In the genomic region with DNA sequence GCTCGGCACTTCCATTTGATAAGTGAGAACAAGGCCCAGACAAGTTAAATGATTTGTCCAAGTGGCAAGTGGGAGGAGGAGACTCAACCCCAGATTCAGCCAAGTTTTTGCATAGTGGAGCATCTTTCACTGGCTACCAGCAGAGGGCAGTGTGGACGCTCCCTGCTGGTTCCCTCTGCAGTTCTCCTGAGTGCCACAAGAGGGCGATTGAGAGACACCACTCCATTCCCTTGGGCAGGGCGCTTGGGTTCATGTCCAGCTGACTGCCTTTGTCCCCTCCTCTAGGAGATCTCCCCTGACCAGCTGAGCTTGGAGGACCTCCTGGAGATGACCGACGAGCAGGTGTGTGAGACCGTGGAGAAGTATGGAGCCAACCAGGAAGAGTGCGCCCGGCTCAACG, we compare ENCODE assay signal across 9 mouse cellular contexts.
DNase-seq lines count a peak whose midpoint lies in the region; ATAC-seq lines count a peak whose summit lies in the region.
"Had no signal": no experiment of that assay in that cellular context is flagged by ENCODE, and none has a peak within 500 bp of the region (broad histone marks: within the 10 kb centered on the region; RNA-seq: fewer than 3 reads in every experiment).

No protein-coding gene starts in this region.

- no peak overlapping the region for H3K27ac ChIP-seq in forebrain, embryonic 11.5 days (ENCODE audit: low read depth, low read length)
- no peak overlapping the region for H3K27ac ChIP-seq in forebrain, embryonic 12.5 days
- no peak overlapping the region for H3K27ac ChIP-seq in hindbrain, embryonic 14.5 days
- H3K27ac ChIP-seq: limb, embryonic 13.5 days had no signal

- no peaks in the 10 kb centered on the region for H3K9me3 ChIP-seq in forebrain, embryonic 11.5 days (ENCODE audit: control insufficient read depth, low read length)
- H3K9me3 ChIP-seq in forebrain, embryonic 12.5 days = no peaks in the 10 kb centered on the region
- no peaks in the 10 kb centered on the region for H3K9me3 ChIP-seq in hindbrain, embryonic 14.5 days (ENCODE audit: control insufficient read depth, low read length)
- H3K9me3 ChIP-seq: limb, embryonic 13.5 days had no signal

- H3K4me2 ChIP-seq in forebrain, embryonic 11.5 days (ENCODE audit: low read depth, low read length, severe bottlenecking) = no peak overlapping the region
- H3K4me2 ChIP-seq in forebrain, embryonic 12.5 days = no peak overlapping the region
- H3K4me2 ChIP-seq in hindbrain, embryonic 14.5 days (replicated peaks) = no peak overlapping the region
- H3K4me2 ChIP-seq: limb, embryonic 13.5 days had no signal

- no peaks in the 10 kb centered on the region for H3K4me1 ChIP-seq in forebrain, embryonic 11.5 days (replicated peaks; ENCODE audit: control insufficient read depth, insufficient read depth, low read length)
- 0 out of 2 replicates have a peak, but pooled peaks cover 8% of the 10 kb centered on the region for H3K4me1 ChIP-seq in forebrain, embryonic 12.5 days
- H3K4me1 ChIP-seq in hindbrain, embryonic 14.5 days (replicated peaks; ENCODE audit: control insufficient read depth, insufficient read depth, low read length) = no peaks in the 10 kb centered on the region; the same call in 1 of the 2 replicates

- H3K27me3 ChIP-seq in forebrain, embryonic 11.5 days (ENCODE audit: control insufficient read depth, insufficient read depth, low read length) = no peaks in the 10 kb centered on the region
- 0 out of 2 replicates have a peak, but pooled peaks cover 3% of the 10 kb centered on the region for H3K27me3 ChIP-seq in forebrain, embryonic 12.5 days
- H3K27me3 ChIP-seq in hindbrain, embryonic 14.5 days (ENCODE audit: control insufficient read depth, insufficient read depth, low read length) = no peaks in the 10 kb centered on the region
- H3K27me3 ChIP-seq: limb, embryonic 13.5 days had no signal

- H3K9ac ChIP-seq in forebrain, embryonic 11.5 days (ENCODE audit: low read length) = no peak overlapping the region
- H3K9ac ChIP-seq in forebrain, embryonic 12.5 days = no peak overlapping the region
- H3K9ac ChIP-seq in hindbrain, embryonic 14.5 days = no peak overlapping the region
- H3K9ac ChIP-seq: limb, embryonic 13.5 days had no signal

- no peak for ATAC-seq in forebrain, embryonic 11.5 days (replicated peaks; ENCODE audit: low FRiP score)
- no peak; the same call in 1 of the 2 replicates for ATAC-seq in forebrain, embryonic 12.5 days (ENCODE audit: low FRiP score)
- no peak; the same call in 1 of the 2 replicates for ATAC-seq in hindbrain, embryonic 14.5 days (ENCODE audit: low FRiP score)
- peak; percentile 78 for ATAC-seq in megakaryocyte progenitor cell, adult 5-6 weeks (replicated peaks; ENCODE audit: poor library complexity)

- no peak overlapping the region for H3K4me3 ChIP-seq in forebrain, embryonic 11.5 days (ENCODE audit: low read depth, low read length)
- H3K4me3 ChIP-seq in forebrain, embryonic 12.5 days (replicated peaks) = no peak overlapping the region
- no peak overlapping the region for H3K4me3 ChIP-seq in hindbrain, embryonic 14.5 days (replicated peaks; ENCODE audit: low read length)
- H3K4me3 ChIP-seq: limb, embryonic 13.5 days had no signal

- no peaks in the 10 kb centered on the region for H3K36me3 ChIP-seq in forebrain, embryonic 11.5 days (ENCODE audit: control insufficient read depth, insufficient read depth, low read length)
- no peaks in the 10 kb centered on the region for H3K36me3 ChIP-seq in forebrain, embryonic 12.5 days (replicated peaks)
- peaks cover 15% of the 10 kb centered on the region; the same call in 1 of the 2 replicates for H3K36me3 ChIP-seq in hindbrain, embryonic 14.5 days (replicated peaks; ENCODE audit: control insufficient read depth, insufficient read depth)
- H3K36me3 ChIP-seq: limb, embryonic 13.5 days had no signal

- WGBS in forebrain, embryonic 11.5 days = 73% methylated on average over 10 of the region's 10 CpGs
- 66% methylated on average over 10 of the region's 10 CpGs for WGBS in forebrain, embryonic 12.5 days
- 74% methylated on average over 10 of the region's 10 CpGs for WGBS in hindbrain, embryonic 14.5 days

- peak; percentile 80 for DNase-seq in forebrain, embryonic 11.5 days (ENCODE audit: low spot score)
- DNase-seq in adrenal gland, adult 2 months = peak; percentile 41
- peak; percentile 70 for DNase-seq in embryo, embryonic 10.5 days (ENCODE audit: low spot score)
- DNase-seq in hindbrain, embryonic 14.5 days (ENCODE audit: low spot score) = peak; percentile 70
- peak; percentile 53 to 70 for DNase-seq in layer of hippocampus, postnatal 36 days
- DNase-seq in right cerebral cortex, postnatal 4 days = peak; percentile 79
